Mouse (Mus musculus) right cerebral cortex, postnatal 10 days (tissue): Measurements from ENCODE around the gene Zdhhc14.
A peak's percentile ranks its signal among the peaks of the same experiment; 100 is the strongest.

Source experiments
- DNase-seq, 2 experiments: peaks; one replicate each; pipeline ENCODE4 v3.0.0; 2021; ENCODE audit warnings: low spot score in 2 of 2

The Zdhhc14 gene

DNA sequence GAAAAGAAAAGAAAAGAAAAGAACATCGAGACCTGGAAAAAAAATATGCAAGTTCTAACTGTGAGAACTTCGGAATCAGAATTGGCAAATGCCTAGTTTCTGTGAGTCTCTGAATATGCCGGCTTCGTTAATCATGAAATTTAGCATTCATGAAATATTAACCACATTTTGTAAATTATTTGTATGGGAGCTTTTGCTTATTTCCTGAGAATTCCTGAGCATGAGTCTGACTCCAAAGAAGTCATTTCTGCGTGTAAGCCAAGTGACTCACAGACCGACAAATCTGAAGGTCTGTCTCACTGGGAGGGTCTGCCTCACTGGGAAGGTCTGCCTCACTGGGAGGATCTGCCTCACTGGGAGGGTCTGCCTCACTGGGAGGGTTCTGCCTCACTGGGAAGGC is 248.7 kb downstream of the Zdhhc14 start:
- DNase-seq, result no peak

GRCm38 (mm10) chr17:5744016-5744415 is 251.7 kb downstream of the Zdhhc14 start:
- no peak for DNase-seq

DNA sequence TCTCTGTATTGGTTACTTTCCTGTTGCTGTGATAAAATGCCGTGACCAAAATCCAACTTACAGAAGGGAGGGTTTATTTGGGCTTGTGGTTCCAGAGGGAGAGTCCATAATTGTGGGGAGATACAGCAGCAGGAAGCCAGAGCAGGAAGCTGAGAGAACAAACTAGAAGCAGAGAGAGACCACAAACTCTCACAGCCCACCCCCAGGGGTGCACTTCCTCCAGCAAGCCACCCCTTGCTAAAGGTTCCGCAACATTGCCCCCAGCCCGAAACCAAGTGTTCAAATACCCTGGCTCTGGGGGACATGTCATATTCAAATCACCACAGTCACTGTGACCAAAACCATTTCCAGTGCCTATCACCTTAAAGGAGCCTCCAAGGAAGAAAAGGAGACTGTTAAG is 254.0 kb downstream of the Zdhhc14 start:
- no peak for DNase-seq

- DNase-seq, result no peak
These were observed 255.5 kb downstream of the Zdhhc14 start for GRCm38 (mm10) chr17:5747539-5748500.

DNA sequence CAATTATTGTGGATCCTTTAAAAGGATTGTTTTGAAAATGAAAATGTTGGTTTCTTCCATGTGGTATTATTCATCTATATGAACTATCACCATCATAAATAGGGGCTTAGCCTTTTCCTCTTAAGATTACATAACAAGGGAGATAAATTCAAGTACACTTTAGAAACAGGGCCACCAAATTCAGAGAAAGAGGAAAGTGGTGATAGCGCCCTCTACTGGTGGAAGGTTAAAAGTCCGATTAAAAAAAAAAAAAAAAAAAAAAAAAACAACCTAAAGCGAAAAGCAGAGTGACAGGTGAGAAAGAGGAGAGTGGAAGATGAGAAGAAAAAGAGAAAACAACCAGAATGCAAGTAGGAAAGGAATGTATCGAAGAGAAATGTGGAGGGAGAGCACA is 256.1 kb downstream of the Zdhhc14 start:
- no peak for DNase-seq

DNA sequence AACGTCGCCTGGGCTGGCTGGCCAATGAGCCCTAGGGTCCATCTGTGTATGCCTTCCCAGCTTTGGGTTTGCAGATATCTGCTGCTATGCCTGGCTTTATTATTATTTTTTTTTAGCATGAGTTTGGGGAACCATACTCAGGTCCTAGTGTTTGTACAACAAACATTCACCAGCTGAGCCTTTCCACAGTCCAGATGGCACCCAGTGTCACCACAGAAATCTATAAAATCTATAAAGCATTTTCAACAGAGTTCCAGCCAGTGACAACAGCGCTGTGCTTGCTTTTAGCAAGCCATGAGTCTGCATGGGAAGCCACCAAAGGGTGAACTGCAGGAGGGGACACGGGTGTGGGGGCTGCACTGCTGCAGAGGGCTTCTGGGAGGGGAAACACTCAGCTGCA is 257.9 kb downstream of the Zdhhc14 start:
- DNase-seq, result no peak

DNA sequence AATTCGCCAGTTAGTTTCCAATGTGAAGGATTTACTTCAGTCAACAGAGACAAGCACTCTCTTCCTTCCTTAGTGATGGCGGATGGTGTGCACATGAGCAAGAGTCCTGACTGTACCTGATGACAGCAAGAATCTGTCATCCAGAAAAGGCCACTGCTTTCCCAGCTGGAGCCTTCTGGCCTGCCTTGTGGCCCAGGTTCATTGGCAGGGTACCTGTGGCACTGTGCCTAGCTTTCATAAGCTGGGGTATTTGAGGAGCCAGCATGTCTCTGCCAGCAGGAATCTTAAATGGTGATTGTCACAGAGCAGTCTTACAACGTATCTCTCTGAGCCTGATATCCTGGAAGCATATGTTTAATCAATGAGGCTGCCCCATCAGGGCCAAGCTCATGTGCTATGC is 258.7 kb downstream of the Zdhhc14 start:
- no peak for DNase-seq

DNA sequence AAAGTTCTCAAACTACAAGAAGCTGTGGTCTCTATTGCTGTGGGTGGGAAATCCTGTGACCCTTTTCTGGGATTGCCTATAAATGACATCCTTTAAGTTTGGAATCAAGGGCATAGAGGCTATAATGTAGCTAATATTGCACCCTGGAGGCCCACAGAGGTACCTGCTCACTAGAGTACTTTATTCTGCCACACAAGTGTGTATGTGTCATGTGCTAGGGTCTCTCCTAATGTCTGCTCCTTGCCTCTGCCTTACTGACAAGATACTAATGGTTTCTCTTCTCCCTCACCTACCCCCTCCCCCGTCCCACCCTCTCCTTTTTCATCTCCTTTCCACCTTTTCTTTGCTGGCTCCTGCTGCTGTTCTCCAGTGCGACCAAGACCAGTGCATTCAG is 260.0 kb downstream of the Zdhhc14 start:
- no peak for DNase-seq

DNA sequence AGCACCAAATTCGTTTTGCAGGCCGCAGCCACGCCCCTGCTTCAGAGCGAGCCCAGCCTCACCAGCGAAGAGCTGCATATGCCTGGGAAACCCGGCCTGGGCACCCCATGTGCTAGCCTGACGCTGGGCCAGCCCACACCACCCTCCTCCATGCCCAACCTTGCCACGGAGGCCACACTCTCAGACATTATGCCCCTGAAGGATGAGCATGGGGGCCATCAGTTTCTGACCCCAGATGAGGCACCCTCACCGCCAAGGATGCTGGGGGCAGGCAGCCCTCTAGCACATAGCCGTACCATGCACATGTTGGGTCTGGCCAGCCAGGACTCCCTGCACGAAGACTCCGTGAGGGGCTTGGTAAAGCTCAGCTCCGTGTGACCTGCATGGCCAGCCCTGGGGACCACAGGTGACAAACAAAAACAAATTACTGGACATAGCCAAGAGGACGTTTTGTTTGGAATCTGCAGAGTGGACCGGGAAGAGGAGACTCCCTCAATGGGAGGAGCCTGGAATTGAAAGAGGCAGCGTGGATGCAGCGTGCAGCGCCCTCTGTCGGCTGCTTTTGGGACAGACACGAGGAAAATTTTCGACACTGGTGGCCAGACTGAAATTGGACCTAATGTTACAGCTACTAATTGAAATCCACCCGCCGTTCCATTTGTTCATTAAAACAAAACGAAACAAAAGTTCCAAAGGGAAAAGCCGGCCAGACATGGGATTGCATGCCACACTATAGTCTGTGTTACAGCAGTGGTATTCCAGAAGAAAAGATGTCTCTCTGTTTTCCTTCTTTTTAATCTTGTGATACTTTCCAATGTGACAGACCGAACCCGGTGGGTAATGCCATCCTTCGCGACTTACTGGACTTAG is 260.6 kb downstream of the Zdhhc14 start:
- DNase-seq, result peak; percentile 78 to 87

- DNase-seq, result no peak
These were observed 263.1 kb downstream of the Zdhhc14 start for GRCm38 (mm10) chr17:5755489-5755888.

- DNase-seq, result no peak
These were observed 263.7 kb downstream of the Zdhhc14 start for GRCm38 (mm10) chr17:5756065-5756464.

DNA sequence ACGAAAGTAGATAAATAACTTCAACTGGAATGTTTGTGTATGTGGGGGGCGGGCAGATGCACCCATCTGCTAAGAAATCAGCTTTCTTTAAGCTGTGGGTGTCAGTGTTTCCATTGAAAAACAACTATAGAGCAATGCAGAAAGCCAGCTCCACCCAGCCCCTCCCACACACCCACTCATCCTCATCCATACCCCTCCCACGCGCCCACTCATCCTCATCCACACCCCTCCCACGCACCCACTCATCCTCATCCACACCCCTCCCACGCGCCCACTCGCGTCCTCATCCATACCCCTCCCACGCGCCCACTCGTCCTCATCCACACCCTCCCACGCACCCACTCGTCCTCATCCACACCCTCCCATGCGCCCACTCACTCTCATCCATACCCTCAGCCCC is 264.5 kb downstream of the Zdhhc14 start:
- no peak for DNase-seq

DNA sequence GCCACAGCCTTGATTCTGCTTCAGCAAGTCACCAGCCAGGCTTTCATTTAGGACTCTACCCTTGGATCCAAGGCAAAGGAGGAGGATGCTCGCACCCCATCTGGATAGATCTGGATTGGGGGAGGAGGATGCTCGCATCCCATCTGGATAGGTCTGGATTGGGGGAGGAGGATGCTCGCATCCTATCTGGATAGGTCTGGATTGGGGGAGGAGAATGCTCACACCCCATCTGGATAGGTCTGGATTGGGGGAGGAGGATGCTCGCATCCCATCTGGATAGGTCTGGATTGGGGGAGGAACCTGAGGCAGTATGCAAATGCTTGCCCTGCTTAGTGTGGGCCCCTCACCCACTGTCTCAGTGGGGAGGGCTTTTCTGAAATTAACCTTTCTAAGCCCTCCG is 271.4 kb downstream of the Zdhhc14 start:
- no peak for DNase-seq

- no peak for DNase-seq
These were observed 271.9 kb downstream of the Zdhhc14 start for GRCm38 (mm10) chr17:5764270-5764669.

DNA sequence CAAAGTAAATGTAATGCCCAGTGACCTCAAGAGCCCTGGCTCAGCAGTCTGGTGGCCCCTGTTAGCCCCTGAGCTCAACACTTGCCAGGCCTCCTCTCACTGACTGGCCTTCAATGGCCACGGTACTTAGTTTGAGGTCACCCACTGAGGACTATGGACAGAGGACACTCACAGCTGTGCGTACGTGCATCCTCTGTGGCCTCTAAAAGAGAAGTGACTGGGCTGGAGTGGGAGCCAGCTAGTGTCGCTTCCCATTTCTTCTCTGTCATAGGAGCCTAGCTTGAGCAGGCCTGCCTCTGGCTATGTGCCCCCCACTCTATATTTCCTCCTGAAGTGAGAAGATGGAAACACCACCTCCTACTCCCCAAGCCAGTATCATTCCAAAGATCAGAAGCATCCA is 273.4 kb downstream of the Zdhhc14 start:
- no peak for DNase-seq

GRCm38 (mm10) chr17:5768164-5768705 is 275.9 kb downstream of the Zdhhc14 start:
- DNase-seq, result no peak

- no peak for DNase-seq
These were observed 276.6 kb downstream of the Zdhhc14 start for GRCm38 (mm10) chr17:5768810-5769520.

DNA sequence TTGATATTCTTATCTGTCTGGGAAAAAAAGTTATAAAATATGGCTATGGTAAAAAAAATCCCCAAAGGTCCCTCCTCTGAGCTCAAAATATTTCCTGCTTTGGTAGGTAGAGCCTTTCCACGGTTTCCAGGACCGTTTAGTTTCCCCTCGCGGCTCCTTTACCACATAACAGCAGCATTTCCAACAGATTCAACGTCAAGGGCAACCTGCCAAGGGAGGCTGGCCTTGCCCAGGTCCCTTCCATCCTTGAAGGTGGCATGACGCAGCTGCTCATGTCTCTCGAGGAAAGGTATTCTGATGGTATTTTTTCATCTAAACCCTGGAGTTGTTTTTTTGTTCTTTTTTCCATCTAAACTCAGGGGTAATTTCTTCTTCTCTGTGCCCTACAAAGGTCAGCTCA is 277.4 kb downstream of the Zdhhc14 start:
- peak in 1 of 2 experiments; percentile 37 for DNase-seq

DNA sequence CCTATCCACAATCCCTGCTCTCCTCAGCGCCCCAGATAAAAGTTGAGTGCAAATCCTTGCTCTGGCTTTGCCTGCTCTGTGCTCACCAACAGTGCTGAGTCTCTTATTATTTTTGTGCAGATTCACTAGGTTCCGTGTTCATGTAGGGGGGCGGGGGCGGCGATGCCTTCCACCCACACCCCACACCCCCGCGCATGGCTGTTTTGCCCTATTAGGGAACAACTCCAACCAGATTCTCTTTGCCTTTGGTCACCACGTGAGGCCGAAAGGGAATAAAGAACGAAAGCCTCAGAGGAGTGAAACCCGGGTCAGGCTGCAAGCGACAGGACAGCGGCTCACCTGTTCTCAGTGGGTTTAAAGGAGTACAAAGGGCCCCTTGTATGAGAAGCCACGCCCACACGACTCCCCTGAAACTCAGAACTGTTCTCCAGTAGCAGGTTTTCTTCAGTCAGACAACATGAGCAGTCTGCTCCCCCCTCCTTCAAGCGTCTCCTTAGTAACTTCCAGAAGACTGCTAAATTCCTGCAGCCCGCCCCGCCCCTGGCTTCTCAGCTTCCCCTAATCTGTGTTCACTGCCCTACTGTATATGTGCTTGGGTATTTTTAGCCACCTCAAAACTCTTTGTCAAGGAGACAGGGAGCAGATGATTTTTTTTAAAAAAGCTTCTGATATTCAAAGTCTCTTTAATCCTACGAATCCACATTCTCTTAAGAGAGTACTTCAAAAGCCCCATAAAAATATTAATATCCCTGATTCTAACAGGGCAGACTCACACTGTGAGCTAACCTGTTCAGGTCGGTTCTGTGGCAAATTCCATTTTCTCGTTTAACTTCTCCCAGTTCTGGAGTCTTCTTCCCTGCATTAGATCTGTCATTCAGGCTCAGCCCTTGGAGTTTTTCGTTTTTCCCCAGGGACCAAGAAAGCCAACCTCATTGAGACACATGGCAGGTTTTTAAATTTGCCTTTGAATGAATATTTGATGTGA is 278.2 kb downstream of the Zdhhc14 start:
- peak; percentile 76 to 84 for DNase-seq

DNA sequence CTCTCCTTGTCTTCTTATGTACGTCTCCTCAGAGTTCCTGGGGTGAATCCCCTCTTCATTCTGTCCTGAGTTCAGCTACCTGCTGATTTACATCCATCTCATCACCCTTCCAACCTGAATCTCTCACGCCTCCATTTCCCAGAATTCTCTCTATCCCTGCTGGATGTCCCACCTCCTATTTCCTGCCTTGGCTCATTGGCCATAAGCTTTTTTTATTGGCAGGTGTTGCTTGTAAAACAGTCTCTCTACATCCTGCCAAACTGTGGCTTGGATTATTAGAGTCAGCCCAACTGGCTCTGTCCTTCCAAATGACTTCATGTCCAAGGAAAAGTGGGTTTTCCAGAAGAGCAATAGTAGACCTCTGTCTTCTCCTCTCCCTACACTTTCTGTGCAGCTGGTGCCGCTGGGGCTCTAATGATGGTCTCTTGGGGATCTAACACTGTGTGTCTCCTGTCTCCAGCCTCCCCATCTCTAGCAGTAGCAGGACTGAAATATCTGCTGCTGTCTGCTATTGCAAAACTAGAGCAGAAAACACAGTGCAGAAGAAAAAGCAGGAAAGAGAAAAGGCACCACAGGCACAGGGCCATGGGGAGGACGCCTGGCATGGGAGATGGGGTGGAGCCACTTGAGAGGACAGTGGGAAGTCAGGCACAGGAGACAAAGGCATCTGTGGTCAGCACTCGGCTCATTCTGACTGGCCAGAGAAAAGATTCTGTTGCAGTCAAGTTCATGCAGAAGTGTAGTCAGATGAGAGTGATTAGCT is 288.0 kb downstream of the Zdhhc14 start:
- DNase-seq, result peak in 1 of 2 experiments; percentile 23
